Mouse (Mus musculus): ENCODE measurements around the gene Yaf2. TPM values are rescaled to one million over a fixed set of nuclear protein-coding genes. Genes with fewer than 3 reads are reported as not detected.
A peak's percentile ranks its signal among the peaks of the same experiment; 100 is the strongest.
"Not testable (repeated sequence)": the region's sequence is repeated elsewhere in the genome, so short reads cannot be mapped to it uniquely, and the experiment has no call there.

Gene Yaf2
- total and polyA plus RNA-seq, 3 experiments: 37.7 to 50.7 TPM; not detected in 1

GRCm38 (mm10) chr15:93318781-93319180 is 18.0 kb downstream of the Yaf2 start:
- DNase-seq (ENCODE audit: low read depth, low spot score): peak; percentile 50
- Histone ChIP-seq H3K36me3 (ENCODE audit: control insufficient read depth in 1 of 2, insufficient read depth in 2 of 2, low read length in 2 of 2) (peaks cover 4% of the 10 kb centered on the region in 2 experiments), H3K9ac (ENCODE audit: control insufficient read depth, low read depth, low read length, poor library complexity, severe bottlenecking) (no peak overlapping the region), H3K4me1 (ENCODE audit: control insufficient read depth in 1 of 2, insufficient read depth in 2 of 2, low read length in 2 of 2) (peaks cover 2 to 4% of the 10 kb centered on the region in 2 experiments; a peak in 1 of 4 replicates), H3K9me3 (replicated peaks; ENCODE audit: insufficient read depth, low read length) (no peaks in the 10 kb centered on the region), H3K4me3 (ENCODE audit: control insufficient read depth in 1 of 2, insufficient read depth in 1 of 2, low read depth in 2 of 2, low read length in 2 of 2) (no peak overlapping the region), H3K27me3 (ENCODE audit: control insufficient read depth in 1 of 2, insufficient read depth in 2 of 2, low read length in 2 of 2) (no peaks in the 10 kb centered on the region), H3K79me2 (ENCODE audit: control insufficient read depth, insufficient read depth, low read length, poor library complexity) (peaks cover 14% of the 10 kb centered on the region), H3K27ac (ENCODE audit: control insufficient read depth, low read depth, low read length) (no peak overlapping the region)
- no peak for TF ChIP-seq HCFC1 (IDR thresholded peaks at IDR 0.05; ENCODE audit: low read depth, low read length)
- no peak for TF ChIP-seq JUND (IDR thresholded peaks at IDR 0.05; ENCODE audit: low read depth, low read length)
- TF ChIP-seq NRF1 (IDR thresholded peaks at IDR 0.05; ENCODE audit: insufficient read depth, low read depth, low read length, poor library complexity, severe bottlenecking): no peak
- TF ChIP-seq EP300 (IDR thresholded peaks at IDR 0.05; ENCODE audit: low read depth in 1 of 2, low read length in 2 of 2): no peak
- 0 out of 2 replicates have a peak, but pooled peaks have one; percentile 15 for TF ChIP-seq SIN3A (IDR thresholded peaks at IDR 0.05; ENCODE audit: low read length)
- no peak for TF ChIP-seq RCOR1 (IDR thresholded peaks at IDR 0.05; ENCODE audit: low read depth, low read length)
- no peak for TF ChIP-seq POLR2A (IDR thresholded peaks at IDR 0.05; ENCODE audit: control insufficient read depth in 1 of 2, insufficient read depth in 1 of 2, low read depth in 1 of 2, low read length in 2 of 2, poor library complexity in 1 of 2)

DNA sequence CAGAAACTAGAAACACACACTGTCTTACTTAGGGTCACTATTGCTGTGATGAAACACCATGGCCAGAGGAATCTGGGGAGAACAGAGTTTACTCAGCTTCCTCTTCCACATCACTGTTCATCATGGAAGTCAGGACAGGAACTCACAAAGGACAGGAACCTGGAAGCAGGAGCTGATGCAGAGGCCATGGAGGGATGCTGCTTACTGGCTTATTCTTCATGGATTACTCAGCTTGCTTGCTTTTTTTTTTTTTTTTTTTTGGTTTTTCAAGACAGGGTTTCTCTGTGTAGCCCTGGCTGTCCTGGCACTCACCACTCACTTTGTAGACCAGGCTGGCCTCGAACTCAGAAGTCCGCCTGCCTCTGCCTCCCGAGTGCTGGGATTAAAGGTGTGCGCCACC is 26.4 kb downstream of the Yaf2 start:
- TF ChIP-seq ZNF384 (IDR thresholded peaks at IDR 0.05; ENCODE audit: low read depth, low read length): peak; percentile 53
- not testable (repeated sequence) for DNase-seq (ENCODE audit: low read depth, low spot score); H3K36me3 ChIP-seq (ENCODE audit: control insufficient read depth in 1 of 2, insufficient read depth in 2 of 2, low read length in 2 of 2); H3K27me3 ChIP-seq (ENCODE audit: control insufficient read depth in 1 of 2, insufficient read depth in 2 of 2, low read length in 2 of 2); H3K27ac ChIP-seq (ENCODE audit: control insufficient read depth, low read depth, low read length); H3K9ac ChIP-seq (ENCODE audit: control insufficient read depth, low read depth, low read length, poor library complexity, severe bottlenecking); H3K4me3 ChIP-seq (ENCODE audit: control insufficient read depth in 1 of 2, insufficient read depth in 1 of 2, low read depth in 2 of 2, low read length in 2 of 2); H3K4me1 ChIP-seq (ENCODE audit: control insufficient read depth in 1 of 2, insufficient read depth in 2 of 2, low read length in 2 of 2); H3K9me3 ChIP-seq (replicated peaks; ENCODE audit: insufficient read depth, low read length)
- peaks cover 13% of the 10 kb centered on the region; the same call in 1 of the 2 replicates for H3K79me2 ChIP-seq (ENCODE audit: control insufficient read depth, insufficient read depth, low read length, poor library complexity)

DNA sequence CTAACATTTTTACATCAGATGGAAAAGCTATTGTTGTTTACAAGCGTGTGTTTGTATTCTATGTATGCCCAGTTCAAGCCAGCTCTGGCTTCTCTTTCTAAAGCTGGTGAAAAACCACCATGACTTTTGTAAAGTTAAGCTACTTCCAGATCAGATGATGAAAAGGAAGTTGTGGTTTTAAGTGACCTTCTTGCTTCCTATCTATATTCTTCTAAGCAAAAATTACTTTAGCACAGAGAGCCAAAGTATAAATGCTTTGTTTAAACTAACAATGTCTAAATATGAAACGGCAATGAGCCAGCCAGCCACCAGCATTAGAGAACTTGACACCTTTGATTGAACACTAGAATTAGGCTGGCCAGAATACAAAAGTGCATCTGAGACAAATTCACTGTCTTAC is 38.5 kb downstream of the Yaf2 start:
- Histone ChIP-seq H3K4me3 (ENCODE audit: control insufficient read depth in 1 of 2, insufficient read depth in 1 of 2, low read depth in 2 of 2, low read length in 2 of 2) (no peak overlapping the region), H3K79me2 (ENCODE audit: control insufficient read depth, insufficient read depth, low read length, poor library complexity) (peaks cover 7% of the 10 kb centered on the region), H3K27me3 (ENCODE audit: control insufficient read depth in 1 of 2, insufficient read depth in 2 of 2, low read length in 2 of 2) (no peaks in the 10 kb centered on the region), H3K9ac (ENCODE audit: control insufficient read depth, low read depth, low read length, poor library complexity, severe bottlenecking) (no peak overlapping the region), H3K27ac (ENCODE audit: control insufficient read depth, low read depth, low read length) (peak overlapping the region; percentile 80), H3K36me3 (ENCODE audit: control insufficient read depth in 1 of 2, insufficient read depth in 2 of 2, low read length in 2 of 2) (peaks cover 0 to 28% of the 10 kb centered on the region in 2 experiments; a peak in 2 of 4 replicates), H3K9me3 (replicated peaks; ENCODE audit: insufficient read depth, low read length) (no peaks in the 10 kb centered on the region), H3K4me1 (ENCODE audit: control insufficient read depth in 1 of 2, insufficient read depth in 2 of 2, low read length in 2 of 2) (peaks cover 7 to 30% of the 10 kb centered on the region in 2 experiments)
- TF ChIP-seq BHLHE40 (IDR thresholded peaks at IDR 0.05; ENCODE audit: borderline replicate concordance, low read depth, low read length) (no peak), USF1 (IDR thresholded peaks at IDR 0.05; ENCODE audit: low read depth, low read length) (no peak), SIN3A (IDR thresholded peaks at IDR 0.05; ENCODE audit: low read length) (peak; percentile 67), CHD1 (IDR thresholded peaks at IDR 0.05; ENCODE audit: low read depth, low read length) (no peak), NRF1 (IDR thresholded peaks at IDR 0.05; ENCODE audit: insufficient read depth, low read depth, low read length, poor library complexity, severe bottlenecking) (no peak), ETS1 (IDR thresholded peaks at IDR 0.05; ENCODE audit: low read depth, low read length) (peak; percentile 64), GATA1 (IDR thresholded peaks at IDR 0.05; ENCODE audit: low read depth, low read length) (peak; percentile 77), EP300 (IDR thresholded peaks at IDR 0.05; ENCODE audit: low read depth in 1 of 2, low read length in 2 of 2) (peak; percentile 69 to 90; a peak in 3 of 4 replicates), TBP (IDR thresholded peaks at IDR 0.05; ENCODE audit: low read depth, low read length) (no peak), RCOR1 (IDR thresholded peaks at IDR 0.05; ENCODE audit: low read depth, low read length) (peak; percentile 76), UBTF (IDR thresholded peaks at IDR 0.05; ENCODE audit: borderline replicate concordance, insufficient read depth, low read depth, low read length) (no peak)
- DNase-seq (ENCODE audit: low read depth, low spot score): peak; percentile 79

All from MEL (cell line).